Mouse (Mus musculus): Measurements from ENCODE around the gene Chrng.

Chrng gene

GRCm38 (mm10) chr1:87198119-87199065 lies 6.1 kb upstream of the Chrng start:
- DNase-seq (ENCODE audit: low read depth, low spot score): no peak

GRCm38 (mm10) chr1:87200811-87201210 lies 3.6 kb upstream of the Chrng start:
- no peak for DNase-seq (ENCODE audit: low read depth, low spot score)

DNA sequence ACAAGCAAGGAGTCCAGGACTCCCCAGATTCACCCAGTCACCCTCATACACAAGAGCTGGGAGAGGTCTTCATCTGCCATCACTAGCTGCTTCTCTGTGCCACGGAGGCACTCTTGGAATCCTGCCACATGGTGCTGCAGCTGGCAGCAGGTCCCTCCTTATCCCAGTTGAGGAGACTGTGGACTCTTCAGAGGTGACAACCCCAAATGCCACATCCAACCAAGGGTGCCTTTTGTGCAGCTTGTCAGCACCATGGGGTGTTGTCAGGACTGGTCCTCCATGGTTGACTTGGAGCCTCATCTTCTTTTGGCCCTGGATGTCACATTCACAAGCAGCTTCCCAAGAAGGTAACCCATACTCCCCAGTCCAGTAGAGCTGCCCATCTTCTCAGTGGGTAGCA lies 2.6 kb upstream of the Chrng start:
- no peak for DNase-seq (ENCODE audit: low read depth, low spot score)

GRCm38 (mm10) chr1:87203779-87204178 lies 678 bp upstream of the Chrng start:
- DNase-seq (ENCODE audit: low read depth, low spot score): no peak

DNA sequence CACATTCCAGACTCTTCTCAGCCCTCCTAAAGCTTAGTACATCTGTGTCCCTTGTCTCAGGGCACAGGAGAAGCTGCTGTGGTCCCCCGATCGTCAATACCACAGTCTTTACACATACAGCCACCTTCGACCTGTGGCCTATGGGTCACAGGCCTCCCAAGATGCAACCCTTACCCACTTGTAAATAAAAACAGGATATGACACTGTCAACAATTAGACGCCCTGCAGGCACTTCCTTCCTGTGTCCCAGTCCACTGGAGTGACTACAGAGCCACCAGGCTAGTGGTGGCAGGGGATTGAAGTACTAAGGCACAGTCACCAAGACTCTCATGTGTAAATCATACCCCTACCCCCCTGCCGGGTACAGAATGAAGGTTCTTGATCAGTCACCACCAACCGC lies 581 bp downstream of the Chrng start:
- DNase-seq (ENCODE audit: low read depth, low spot score): no peak

DNA sequence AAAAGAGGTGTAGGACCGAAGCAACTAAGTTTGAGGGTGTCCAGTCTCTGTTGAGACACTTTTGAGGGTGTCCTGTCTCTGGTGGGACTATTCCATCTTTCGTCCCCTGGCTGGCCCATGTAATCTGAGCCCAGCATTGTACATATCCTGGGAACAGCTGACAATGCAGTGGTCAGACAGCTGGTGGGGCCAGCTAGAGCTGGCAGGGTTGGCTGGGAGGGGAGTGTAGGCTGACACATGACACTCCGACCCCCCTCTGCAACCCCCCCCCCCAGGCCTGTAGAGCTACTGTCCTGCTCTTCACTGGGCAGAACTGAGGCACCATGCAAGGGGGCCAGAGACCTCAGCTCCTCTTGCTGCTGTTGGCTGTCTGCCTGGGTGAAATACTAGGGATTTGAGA lies 1.0 kb downstream of the Chrng start:
- DNase-seq (ENCODE audit: low read depth, low spot score): no peak

DNA sequence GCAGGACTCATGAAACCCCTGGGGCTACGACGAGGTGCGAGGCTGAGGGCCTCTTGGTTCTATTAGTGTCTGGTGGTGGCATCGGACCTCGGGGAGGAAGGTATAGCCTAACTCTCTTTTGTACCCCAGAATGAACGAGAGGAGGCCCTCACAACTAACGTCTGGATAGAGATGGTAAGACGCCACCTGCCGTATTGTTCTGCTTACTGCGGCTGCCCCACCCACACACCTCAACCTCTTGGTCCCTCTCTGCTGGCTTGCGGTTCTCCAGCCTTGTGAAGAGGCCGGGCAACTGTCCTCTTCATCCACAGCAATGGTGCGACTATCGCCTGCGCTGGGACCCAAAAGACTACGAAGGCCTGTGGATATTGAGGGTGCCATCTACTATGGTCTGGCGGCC lies 1.9 kb downstream of the Chrng start:
- no peak for DNase-seq (ENCODE audit: low read depth, low spot score)

- DNase-seq (ENCODE audit: low read depth, low spot score): peak; percentile 16
Observed at GRCm38 (mm10) chr1:87211431-87211830, 7.0 kb downstream of the Chrng start.

GRCm38 (mm10) chr1:87213735-87214704 lies 9.6 kb downstream of the Chrng start, which contains the start of gene Eif4e2:
Gene Eif4e2 (plus strand): TSS chr1:87213914.
- peak; percentile 94 for DNase-seq (ENCODE audit: low read depth, low spot score)

GRCm38 (mm10) chr1:87214748-87215147 lies 10.3 kb downstream of the Chrng start:
- DNase-seq (ENCODE audit: low read depth, low spot score): peak; percentile 59

DNA sequence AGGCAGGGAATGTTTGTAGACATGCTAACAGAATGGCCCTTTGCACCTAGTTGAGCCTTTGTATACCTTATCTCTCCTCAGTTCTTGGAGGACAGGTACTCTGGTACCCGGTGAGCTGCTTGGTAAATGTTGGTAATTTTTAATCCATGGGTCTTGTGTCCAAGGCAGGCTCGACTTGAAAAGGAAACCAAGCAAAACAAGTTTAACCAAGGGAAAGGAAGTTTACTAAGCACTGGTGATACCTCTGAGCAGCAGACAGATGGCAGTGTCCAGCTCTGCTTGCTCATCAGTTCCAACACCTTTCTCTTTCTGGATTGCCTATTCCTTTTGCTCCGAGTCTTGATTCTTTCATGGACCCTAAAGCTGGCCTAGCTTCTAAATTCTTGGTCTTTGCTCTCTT lies 13.5 kb downstream of the Chrng start:
- peak; percentile 24 for DNase-seq (ENCODE audit: low read depth, low spot score)

DNA sequence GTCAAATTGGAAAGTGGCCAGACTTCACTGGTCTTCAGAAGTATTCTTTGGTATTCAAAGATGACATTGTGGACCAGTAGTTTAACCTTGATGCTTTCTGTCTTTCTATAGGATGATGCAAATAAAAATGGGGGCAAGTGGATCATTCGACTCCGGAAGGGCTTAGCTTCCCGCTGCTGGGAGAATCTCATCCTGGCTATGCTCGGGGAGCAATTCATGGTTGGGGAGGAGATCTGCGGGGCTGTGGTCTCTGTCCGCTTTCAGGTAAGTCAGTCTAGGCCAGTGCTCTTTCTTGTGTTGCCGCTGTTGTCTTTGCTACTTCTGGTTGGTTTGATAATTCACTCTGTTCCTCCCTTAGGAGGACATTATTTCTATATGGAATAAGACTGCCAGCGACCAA lies 21.3 kb downstream of the Chrng start:
- no peak for DNase-seq (ENCODE audit: low read depth, low spot score)

GRCm38 (mm10) chr1:87226409-87227159 lies 22.1 kb downstream of the Chrng start:
- DNase-seq (ENCODE audit: low read depth, low spot score): no peak

DNA sequence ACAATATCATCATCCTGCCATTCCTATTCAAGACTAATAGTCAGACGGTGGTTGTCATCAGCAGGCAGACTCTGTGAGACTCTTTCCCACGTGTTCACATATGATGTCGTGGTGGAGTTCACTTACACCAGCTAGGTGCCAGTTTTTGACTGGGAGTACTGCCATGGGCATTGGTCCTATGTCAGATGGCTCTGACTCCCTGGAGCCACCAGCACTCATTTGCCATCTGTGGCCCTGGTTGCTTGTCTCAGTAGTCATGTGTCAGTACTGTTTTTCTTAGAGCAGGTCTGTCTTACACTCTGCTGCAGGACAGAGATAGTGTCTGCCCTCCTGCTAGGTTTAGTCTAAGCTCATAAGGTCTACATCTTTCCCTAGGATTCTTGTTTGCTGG lies 22.7 kb downstream of the Chrng start:
- no peak for DNase-seq (ENCODE audit: low read depth, low spot score)

DNA sequence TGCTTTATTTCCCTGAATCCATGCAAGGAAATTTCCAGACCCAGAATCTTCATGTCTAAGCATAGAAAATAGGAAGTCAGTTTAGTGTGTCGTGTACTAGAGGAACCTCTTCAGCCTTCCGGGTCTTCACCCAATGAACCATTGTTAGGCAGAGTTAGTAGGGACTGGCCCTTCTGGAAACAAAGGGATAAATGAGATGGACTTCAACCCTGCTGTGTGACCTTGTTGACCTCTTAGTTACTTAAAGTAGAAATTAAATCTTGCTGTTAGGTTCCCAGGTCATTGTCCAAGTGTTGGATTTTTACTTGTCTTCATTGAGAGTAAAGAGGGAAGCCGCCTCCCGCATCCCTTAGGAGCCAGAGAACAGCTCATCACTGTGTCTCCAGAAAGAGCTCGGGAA lies 26.1 kb downstream of the Chrng start:
- DNase-seq (ENCODE audit: low read depth, low spot score): no peak

GRCm38 (mm10) chr1:87232197-87232596 lies 27.7 kb downstream of the Chrng start:
- DNase-seq (ENCODE audit: low read depth, low spot score): no peak

DNA sequence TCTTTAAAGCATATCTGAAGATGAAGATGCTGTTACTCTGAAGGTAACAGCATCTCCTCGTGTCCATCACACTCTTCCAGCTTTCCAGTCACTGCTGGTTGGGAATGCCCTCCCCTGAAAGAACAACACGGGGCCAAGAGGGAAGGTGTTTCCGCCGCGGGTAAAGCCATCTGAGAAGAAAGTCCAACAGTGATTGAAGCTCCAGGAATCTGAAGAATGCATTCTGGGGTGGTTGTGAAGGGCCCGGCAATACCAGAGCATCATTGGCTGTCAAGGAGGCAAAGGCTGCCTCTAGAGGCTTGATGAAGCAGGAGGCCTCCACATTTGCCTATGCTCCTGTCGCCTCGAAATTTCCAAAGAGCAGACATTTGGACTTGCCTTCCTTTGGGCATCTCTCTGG lies 34.6 kb downstream of the Chrng start:
- DNase-seq (ENCODE audit: low read depth, low spot score): no peak

DNA sequence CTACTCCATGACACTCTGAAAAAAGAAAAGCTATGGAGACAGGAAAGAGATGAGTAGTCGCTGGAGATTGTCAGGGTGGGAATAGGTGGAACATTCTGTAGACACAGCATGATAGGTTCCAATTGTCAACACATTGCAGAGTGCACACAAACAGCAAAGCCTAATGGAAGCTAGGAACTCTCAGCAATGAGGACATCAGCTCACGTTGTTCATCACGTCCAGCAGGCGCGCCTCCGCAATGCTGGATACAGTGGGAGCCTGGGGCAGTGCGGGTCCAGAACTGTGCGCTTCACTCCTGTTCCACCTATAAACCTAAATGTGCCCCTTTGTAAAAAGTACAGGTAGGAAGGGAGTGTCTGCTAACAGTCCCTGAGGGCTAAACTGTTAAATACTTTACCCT lies 38.6 kb downstream of the Chrng start:
- no peak for DNase-seq (ENCODE audit: low read depth, low spot score)

DNA sequence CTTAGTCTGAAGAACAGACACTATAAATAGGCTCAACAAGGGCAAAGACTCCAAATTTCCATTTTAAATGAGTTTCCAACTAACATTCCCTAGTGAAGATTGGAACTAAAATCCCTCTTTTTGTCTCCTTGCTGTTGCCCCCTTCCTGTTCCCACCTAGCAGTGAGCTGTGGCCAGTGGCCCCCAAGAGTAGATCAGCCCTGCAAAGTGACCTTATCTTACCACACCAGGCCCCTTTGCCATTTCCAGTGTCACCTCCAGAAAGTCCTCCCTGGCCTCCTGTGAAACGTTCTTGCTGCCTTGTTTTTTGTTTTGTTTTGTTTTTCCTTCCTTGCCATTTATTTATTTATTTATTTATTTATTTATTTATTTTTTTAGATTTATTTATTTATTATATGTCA lies 41.0 kb downstream of the Chrng start:
- DNase-seq (ENCODE audit: low read depth, low spot score): no peak

DNA sequence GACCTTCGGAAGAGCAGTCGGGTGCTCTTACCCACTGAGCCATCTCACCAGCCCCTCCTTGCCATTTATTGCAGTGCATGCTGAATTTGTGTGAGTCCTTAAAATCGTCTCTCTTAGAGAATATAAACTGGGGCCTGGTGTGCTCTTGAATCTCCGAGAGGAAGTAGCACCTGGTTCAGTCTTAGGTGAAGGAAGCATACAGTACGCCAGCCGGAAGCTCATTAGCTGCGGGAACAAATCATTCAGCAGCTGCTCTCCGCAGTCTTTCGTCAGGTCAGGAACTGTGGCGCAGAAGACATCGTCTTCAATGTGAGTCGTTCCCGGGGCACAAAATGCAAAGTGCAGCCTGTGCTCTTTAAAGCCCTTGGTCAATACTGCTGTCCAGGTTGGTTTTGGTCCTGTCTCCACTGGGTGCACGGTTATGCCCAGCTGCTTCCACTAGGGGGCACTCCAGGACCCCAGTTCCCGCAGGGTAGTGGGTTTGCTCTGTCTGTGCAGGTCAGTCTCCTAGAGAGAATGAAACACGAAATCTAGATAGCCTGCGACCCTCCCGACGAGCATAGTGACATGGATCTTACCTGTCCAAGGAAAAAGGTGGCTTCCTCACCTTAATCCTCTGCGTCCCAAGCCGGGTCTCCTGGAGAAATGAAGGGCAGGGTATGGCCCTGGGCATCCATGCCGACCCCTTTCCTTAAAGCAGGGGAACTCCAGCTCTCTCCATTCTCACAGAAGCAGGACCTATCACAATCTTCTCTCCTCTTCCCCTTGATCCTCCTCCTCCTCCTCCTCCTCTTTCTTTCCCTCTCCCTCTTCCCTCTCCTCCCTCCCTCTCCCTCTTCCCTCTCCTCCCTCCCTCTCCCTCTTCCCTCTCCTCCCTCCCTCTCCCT lies 41.7 kb downstream of the Chrng start:
- peak; percentile 55 for DNase-seq (ENCODE audit: low read depth, low spot score)
